Mouse (Mus musculus): ENCODE measurements at regions not wholly inside any gene's neighbourhood (a gene's known extent, or its start where the extent isn't known, plus 50 kb on each side); places are given as distances from the start of the nearest gene placed in this dataset.

DNA sequence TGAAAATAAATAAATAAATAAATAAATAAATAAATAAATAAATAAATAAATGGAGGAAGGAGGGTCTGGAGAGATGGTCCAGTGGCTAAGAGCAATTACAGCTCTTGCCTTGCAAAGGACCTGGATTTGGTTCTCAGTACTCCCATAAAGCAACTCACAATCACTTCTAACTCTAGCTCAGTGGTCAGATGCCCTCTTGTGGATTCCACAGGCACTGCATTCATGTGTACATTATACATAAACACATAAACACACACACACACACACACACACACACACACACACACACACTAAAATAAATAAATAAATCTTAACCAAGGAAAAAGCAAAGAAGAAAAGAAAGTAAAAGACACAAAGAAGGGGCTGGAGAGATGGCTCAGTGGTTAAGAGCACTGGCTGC, 74.2 kb upstream of the Dhx40 start:
- H3K9me3 ChIP-seq (ENCODE audit: control insufficient read depth, low read length), result no peaks in the 10 kb centered on the region
- ATAC-seq (ENCODE audit: low FRiP score, low TSS enrichment), result no peak
- no peaks in the 10 kb centered on the region for H3K4me1 ChIP-seq (ENCODE audit: control insufficient read depth, insufficient read depth, low read length)
- no peak overlapping the region for H3K4me3 ChIP-seq (ENCODE audit: low read length)
- no peak overlapping the region for H3K4me2 ChIP-seq (replicated peaks; ENCODE audit: low read depth, low read length)
- H3K36me3 ChIP-seq (ENCODE audit: control insufficient read depth, insufficient read depth, low read length), result no peaks in the 10 kb centered on the region
- no peaks in the 10 kb centered on the region for H3K27me3 ChIP-seq (ENCODE audit: control insufficient read depth, insufficient read depth, low read length)
- no peak overlapping the region for H3K9ac ChIP-seq (ENCODE audit: low read depth, low read length)
- H3K27ac ChIP-seq (ENCODE audit: low read depth, low read length), result no peak overlapping the region

DNA sequence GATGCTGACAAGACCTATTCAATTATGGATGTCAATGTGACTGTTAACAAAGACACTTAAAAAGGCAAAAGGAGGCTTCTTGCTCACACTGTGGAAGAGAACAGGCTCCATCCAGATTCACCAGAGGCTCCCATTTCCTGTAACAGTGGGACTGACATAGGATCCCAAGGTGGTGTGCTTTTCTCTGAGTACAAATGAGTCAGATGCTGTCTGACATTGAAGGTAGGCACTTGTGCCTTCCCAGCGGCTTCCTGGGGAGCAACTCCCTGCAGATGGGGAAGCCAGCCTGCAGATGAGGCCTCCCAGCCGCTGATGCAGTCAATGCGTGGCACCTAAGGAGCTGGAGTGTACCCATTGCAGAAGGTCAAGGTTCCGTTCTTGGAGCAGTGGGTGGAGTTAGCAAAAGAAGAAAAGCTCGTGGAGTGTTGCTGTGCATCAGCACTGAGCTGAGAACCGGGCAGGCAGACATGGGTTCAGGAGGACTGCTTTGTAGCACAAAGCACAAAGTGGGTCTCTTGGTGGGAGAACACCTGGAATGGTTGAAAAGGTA, 71.9 kb upstream of the Dhx40 start:
- Histone ChIP-seq H3K4me2 (replicated peaks; ENCODE audit: low read depth, low read length) (no peak overlapping the region), H3K36me3 (ENCODE audit: control insufficient read depth, insufficient read depth, low read length) (no peaks in the 10 kb centered on the region), H3K4me1 (ENCODE audit: control insufficient read depth, insufficient read depth, low read length) (no peaks in the 10 kb centered on the region), H3K4me3 (ENCODE audit: low read length) (no peak overlapping the region), H3K27ac (ENCODE audit: low read depth, low read length) (no peak overlapping the region), H3K9me3 (ENCODE audit: control insufficient read depth, low read length) (no peaks in the 10 kb centered on the region), H3K27me3 (ENCODE audit: control insufficient read depth, insufficient read depth, low read length) (no peaks in the 10 kb centered on the region), H3K9ac (ENCODE audit: low read depth, low read length) (no peak overlapping the region)
- no peak for ATAC-seq (ENCODE audit: low FRiP score, low TSS enrichment)
- 64% methylated on average over 6 of the region's 6 CpGs for WGBS

DNA sequence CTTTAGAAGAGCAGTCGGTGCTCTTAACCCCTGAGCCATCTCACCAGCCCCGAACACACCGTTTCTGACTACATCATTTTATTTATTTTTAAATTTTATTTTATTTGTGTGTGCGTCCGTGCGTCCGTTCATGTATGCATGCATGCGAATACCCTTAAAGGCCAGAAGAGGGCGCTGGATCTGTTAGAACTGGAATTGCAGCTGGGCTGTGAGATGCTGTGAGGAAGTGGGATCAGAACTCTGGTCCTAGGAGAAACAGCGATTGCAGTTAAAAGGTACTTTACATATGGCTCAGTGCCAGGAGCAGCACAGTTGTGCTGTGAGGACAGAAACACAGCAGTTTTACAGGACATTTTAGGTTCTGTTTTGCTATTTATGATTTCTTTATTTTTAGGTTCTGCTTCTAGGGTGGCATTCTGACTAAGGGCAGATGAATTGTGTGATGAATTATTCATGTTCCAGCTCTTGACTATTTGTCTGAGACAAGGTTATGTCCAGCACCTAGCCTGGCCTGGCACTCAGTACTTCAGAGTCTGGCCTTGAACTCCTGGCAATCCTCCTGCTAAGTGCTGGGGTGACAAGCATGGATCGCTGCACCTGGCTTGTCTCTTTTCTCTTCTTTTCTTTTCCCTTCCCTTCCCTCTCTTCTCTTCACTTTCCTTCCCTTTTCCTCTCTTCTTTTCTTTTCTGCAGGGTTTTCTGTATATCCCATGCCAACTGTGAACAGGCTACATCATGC, 71.0 kb upstream of the Dhx40 start:
- H3K27ac ChIP-seq (ENCODE audit: low read depth, low read length), result no peak overlapping the region
- H3K4me1 ChIP-seq (ENCODE audit: control insufficient read depth, insufficient read depth, low read length), result no peaks in the 10 kb centered on the region
- no peak for ATAC-seq (ENCODE audit: low FRiP score, low TSS enrichment)
- no peak overlapping the region for H3K4me2 ChIP-seq (replicated peaks; ENCODE audit: low read depth, low read length)
- H3K9ac ChIP-seq (ENCODE audit: low read depth, low read length), result no peak overlapping the region
- H3K36me3 ChIP-seq (ENCODE audit: control insufficient read depth, insufficient read depth, low read length), result no peaks in the 10 kb centered on the region
- H3K4me3 ChIP-seq (ENCODE audit: low read length), result no peak overlapping the region
- no peaks in the 10 kb centered on the region for H3K9me3 ChIP-seq (ENCODE audit: control insufficient read depth, low read length)
- no peaks in the 10 kb centered on the region for H3K27me3 ChIP-seq (ENCODE audit: control insufficient read depth, insufficient read depth, low read length)
- WGBS, result 87% methylated on average over 11 of the region's 11 CpGs

DNA sequence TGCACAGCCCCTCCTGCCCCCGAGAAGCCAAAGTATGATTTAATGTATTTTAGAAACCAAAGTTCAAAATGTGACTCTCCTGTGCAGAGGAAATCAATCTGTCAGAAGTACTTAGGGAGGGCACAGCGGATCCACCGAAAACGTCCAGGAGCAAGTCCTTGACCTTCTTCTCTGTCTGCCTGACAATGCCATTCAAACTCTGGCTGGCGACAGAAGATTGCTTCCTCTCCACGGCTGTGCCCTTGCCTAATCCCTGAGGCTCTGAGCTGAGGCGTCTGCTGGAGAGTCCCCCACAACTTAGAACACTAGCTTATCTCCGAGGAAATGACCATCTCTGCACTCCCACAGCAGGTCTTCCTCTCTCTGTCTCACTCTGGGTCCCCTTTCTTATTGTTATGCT, 69.0 kb upstream of the Dhx40 start:
- ATAC-seq (ENCODE audit: low FRiP score, low TSS enrichment), result no peak
- no peak overlapping the region for H3K9ac ChIP-seq (ENCODE audit: low read depth, low read length)
- no peak overlapping the region for H3K4me3 ChIP-seq (ENCODE audit: low read length)
- no peak overlapping the region for H3K27ac ChIP-seq (ENCODE audit: low read depth, low read length)
- H3K36me3 ChIP-seq (ENCODE audit: control insufficient read depth, insufficient read depth, low read length), result no peaks in the 10 kb centered on the region
- WGBS, result 20% methylated on average over 8 of the region's 8 CpGs
- H3K9me3 ChIP-seq (ENCODE audit: control insufficient read depth, low read length), result no peaks in the 10 kb centered on the region
- H3K4me1 ChIP-seq (ENCODE audit: control insufficient read depth, insufficient read depth, low read length), result peaks cover 5% of the 10 kb centered on the region
- no peak overlapping the region for H3K4me2 ChIP-seq (replicated peaks; ENCODE audit: low read depth, low read length)
- H3K27me3 ChIP-seq (ENCODE audit: control insufficient read depth, insufficient read depth, low read length), result no peaks in the 10 kb centered on the region

DNA sequence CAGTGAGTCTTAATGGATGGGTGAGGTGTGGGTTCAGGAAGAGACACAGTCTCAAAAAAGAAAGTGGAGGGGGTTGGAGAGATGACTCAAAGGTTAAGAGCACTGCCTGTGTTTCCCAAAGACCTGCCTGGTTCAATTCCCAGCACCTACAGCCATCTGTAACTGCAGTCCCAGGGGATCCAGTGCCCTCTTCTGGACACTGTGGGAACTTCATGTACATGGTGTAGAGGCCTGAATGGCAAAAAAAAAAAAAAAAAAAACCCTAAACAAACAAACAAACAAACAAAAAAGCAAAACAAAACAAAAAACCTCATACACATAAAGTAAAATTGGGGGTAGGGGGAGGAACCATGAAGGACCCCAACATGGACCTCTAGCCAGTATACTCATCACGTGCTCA, 68.2 kb upstream of the Dhx40 start:
- no peak for ATAC-seq (ENCODE audit: low FRiP score, low TSS enrichment)

DNA sequence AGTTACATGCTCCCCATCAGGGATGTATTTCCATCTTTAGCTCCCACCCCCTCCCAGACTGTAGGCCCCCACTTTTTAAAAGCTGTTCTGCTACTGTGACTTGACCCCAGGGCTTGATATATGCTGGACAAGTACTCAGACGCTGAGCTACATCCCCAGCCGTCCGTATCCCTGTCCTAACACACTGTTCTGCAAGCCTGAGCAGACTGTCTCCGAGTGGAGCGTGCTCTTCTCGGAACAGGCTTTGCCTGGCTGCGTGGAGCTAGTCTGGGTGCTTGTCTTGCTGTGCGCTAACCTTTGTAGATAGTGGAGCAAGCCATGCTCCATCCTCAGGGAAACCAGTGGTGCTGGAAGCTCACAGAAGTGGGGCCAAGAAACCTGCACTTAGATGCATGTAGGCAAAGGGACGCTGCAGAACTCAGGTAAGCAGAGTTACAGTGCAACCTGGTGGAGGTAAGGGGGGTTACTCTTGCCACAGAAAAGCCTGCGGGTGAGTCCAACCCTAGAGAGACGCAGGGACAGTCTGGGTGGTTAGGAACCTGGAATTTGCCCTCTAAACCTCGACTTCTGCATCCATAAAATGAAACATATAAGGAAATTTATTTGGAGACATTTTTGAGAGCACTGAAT, 67.2 kb upstream of the Dhx40 start:
- H3K27me3 ChIP-seq (ENCODE audit: control insufficient read depth, insufficient read depth, low read length), result no peaks in the 10 kb centered on the region
- H3K36me3 ChIP-seq (ENCODE audit: control insufficient read depth, insufficient read depth, low read length), result no peaks in the 10 kb centered on the region
- H3K4me3 ChIP-seq (ENCODE audit: low read length), result no peak overlapping the region
- 0 out of 2 replicates have a peak overlapping the region, but pooled peaks have one; percentile 6 for H3K27ac ChIP-seq (ENCODE audit: low read depth, low read length)
- WGBS, result 52% methylated on average over 12 of the region's 12 CpGs
- H3K9ac ChIP-seq (ENCODE audit: low read depth, low read length), result no peak overlapping the region
- no peak overlapping the region for H3K4me2 ChIP-seq (replicated peaks; ENCODE audit: low read depth, low read length)
- no peak for ATAC-seq (ENCODE audit: low FRiP score, low TSS enrichment)
- H3K9me3 ChIP-seq (ENCODE audit: control insufficient read depth, low read length), result no peaks in the 10 kb centered on the region
- H3K4me1 ChIP-seq (ENCODE audit: control insufficient read depth, insufficient read depth, low read length), result peaks cover 5% of the 10 kb centered on the region

More for the DNA sequence above, 68.2 kb upstream of the Dhx40 start:
- H3K9ac ChIP-seq (ENCODE audit: low read depth, low read length), result no peak overlapping the region
- 85% methylated on average over 1 of the region's 1 CpGs for WGBS
- H3K27ac ChIP-seq (ENCODE audit: low read depth, low read length), result no peak overlapping the region
- no peaks in the 10 kb centered on the region for H3K36me3 ChIP-seq (ENCODE audit: control insufficient read depth, insufficient read depth, low read length)
- H3K9me3 ChIP-seq (ENCODE audit: control insufficient read depth, low read length), result no peaks in the 10 kb centered on the region
- peaks cover 5% of the 10 kb centered on the region for H3K4me1 ChIP-seq (ENCODE audit: control insufficient read depth, insufficient read depth, low read length)
- no peak overlapping the region for H3K4me2 ChIP-seq (replicated peaks; ENCODE audit: low read depth, low read length)
- H3K27me3 ChIP-seq (ENCODE audit: control insufficient read depth, insufficient read depth, low read length), result no peaks in the 10 kb centered on the region
- no peak overlapping the region for H3K4me3 ChIP-seq (ENCODE audit: low read length)

DNA sequence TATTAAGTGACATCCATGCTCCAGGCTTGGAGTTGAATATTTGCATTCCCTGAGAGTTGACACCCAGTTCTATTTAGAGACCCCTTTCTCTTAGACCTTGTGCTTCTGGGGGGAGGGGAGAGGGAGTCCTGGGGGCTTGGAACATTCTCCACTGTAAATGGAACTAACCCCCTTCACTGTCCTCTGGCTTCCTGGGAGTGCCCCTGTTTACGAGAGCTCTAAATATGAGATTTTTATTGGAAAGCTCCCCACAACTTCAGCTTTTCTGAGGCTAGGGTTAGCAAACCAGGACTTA, 65.8 kb upstream of the Dhx40 start:
- Histone ChIP-seq H3K4me3 (ENCODE audit: low read length) (no peak overlapping the region), H3K9ac (ENCODE audit: low read depth, low read length) (no peak overlapping the region), H3K36me3 (ENCODE audit: control insufficient read depth, insufficient read depth, low read length) (no peaks in the 10 kb centered on the region), H3K4me1 (ENCODE audit: control insufficient read depth, insufficient read depth, low read length) (peaks cover 7% of the 10 kb centered on the region), H3K27ac (ENCODE audit: low read depth, low read length) (0 out of 2 replicates have a peak overlapping the region, but pooled peaks have one; percentile 38), H3K27me3 (ENCODE audit: control insufficient read depth, insufficient read depth, low read length) (no peaks in the 10 kb centered on the region), H3K4me2 (replicated peaks; ENCODE audit: low read depth, low read length) (no peak overlapping the region), H3K9me3 (ENCODE audit: control insufficient read depth, low read length) (no peaks in the 10 kb centered on the region)
- no peak for ATAC-seq (ENCODE audit: low FRiP score, low TSS enrichment)
- WGBS, result 74% methylated on average over 1 of the region's 1 CpGs

DNA sequence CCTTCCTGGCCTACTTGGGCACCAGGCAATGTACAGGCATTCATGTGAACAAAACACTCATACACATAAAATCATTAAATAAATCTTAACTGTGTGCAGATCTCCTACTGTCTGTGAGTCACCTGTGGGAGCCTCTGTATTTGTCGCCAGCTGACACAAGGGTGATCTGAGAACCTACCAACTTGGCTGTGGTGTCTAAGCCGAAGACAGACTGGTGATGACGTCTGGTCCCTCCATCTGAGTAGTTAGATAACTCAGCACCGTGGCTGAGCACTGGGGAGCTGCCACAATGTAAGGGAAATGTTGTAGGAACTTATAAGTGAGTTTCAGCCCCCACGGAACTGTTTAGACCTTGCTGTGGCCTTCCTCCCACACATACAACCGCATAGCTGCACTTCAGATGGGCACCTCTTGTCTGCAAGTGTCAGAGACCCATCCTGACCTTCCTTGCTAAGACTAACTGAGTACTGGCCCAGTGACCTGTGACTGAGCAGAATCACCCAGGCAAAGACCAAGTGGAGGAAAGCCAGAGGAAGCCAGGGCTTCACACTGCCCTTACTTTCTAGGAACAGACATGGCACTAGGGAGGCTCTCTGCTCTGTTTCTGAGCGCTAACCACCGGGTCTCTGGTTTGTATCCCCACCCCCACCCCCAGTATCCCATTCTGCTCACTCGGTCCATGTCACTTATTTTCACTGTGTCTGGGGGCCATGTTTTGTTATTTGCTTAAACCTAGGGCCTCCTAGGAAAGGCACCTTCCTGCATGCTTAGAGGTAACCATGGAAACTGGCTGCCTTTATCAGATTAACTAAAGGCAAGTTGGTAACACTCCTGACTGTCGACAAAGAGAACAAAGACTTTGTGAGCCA, 65.2 kb upstream of the Dhx40 start:
- ATAC-seq (ENCODE audit: low FRiP score, low TSS enrichment), result no peak
- Histone ChIP-seq H3K27me3 (ENCODE audit: control insufficient read depth, insufficient read depth, low read length) (no peaks in the 10 kb centered on the region), H3K4me2 (replicated peaks; ENCODE audit: low read depth, low read length) (no peak overlapping the region), H3K9ac (ENCODE audit: low read depth, low read length) (no peak overlapping the region), H3K4me3 (ENCODE audit: low read length) (no peak overlapping the region), H3K27ac (ENCODE audit: low read depth, low read length) (peak overlapping the region; percentile 38; the same call in 1 of the 2 replicates), H3K36me3 (ENCODE audit: control insufficient read depth, insufficient read depth, low read length) (no peaks in the 10 kb centered on the region), H3K4me1 (ENCODE audit: control insufficient read depth, insufficient read depth, low read length) (peaks cover 10% of the 10 kb centered on the region), H3K9me3 (ENCODE audit: control insufficient read depth, low read length) (no peaks in the 10 kb centered on the region)
- 54% methylated on average over 10 of the region's 10 CpGs for WGBS

DNA sequence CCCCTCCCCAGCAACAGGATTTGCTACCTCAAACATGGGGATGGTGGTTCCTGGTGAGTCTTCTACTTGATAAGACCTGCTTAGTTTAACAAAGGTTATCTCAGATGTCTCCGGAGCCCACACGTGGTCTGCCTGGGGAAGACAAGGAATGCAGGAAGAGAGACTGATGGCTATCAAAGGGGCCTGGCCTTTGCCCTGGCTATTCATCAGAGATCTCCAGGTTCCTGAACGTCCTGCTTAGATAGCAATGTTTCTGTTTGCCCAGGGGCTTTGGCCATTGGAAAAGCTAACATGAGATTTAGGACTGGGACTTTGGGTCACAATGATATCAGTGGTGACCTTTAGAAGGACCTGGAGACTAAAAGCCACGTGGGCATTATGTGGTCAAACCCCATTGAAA, 64.2 kb upstream of the Dhx40 start:
- H3K36me3 ChIP-seq (ENCODE audit: control insufficient read depth, insufficient read depth, low read length), result no peaks in the 10 kb centered on the region
- H3K27ac ChIP-seq (ENCODE audit: low read depth, low read length), result no peak overlapping the region
- H3K4me2 ChIP-seq (replicated peaks; ENCODE audit: low read depth, low read length), result no peak overlapping the region
- no peak overlapping the region for H3K4me3 ChIP-seq (ENCODE audit: low read length)
- ATAC-seq (ENCODE audit: low FRiP score, low TSS enrichment), result no peak
- 39% methylated on average over 4 of the region's 4 CpGs for WGBS
- no peaks in the 10 kb centered on the region for H3K27me3 ChIP-seq (ENCODE audit: control insufficient read depth, insufficient read depth, low read length)
- H3K9ac ChIP-seq (ENCODE audit: low read depth, low read length), result no peak overlapping the region
- no peaks in the 10 kb centered on the region for H3K9me3 ChIP-seq (ENCODE audit: control insufficient read depth, low read length)
- peaks cover 10% of the 10 kb centered on the region for H3K4me1 ChIP-seq (ENCODE audit: control insufficient read depth, insufficient read depth, low read length)

All from kidney, embryonic 14.5 days (tissue).